Mouse (Mus musculus) urinary bladder, postnatal 10 days (tissue): ENCODE measurements around the gene Ctsa.
A peak's percentile ranks its signal among the peaks of the same experiment; 100 is the strongest.
"Not testable (repeated sequence)": the region's sequence is repeated elsewhere in the genome, so short reads cannot be mapped to it uniquely, and the experiment has no call there.

Experiments used
- DNase-seq: peaks from one replicate; pipeline ENCODE4 v3.0.0; 2022; ENCODE audit warnings: low spot score

The Ctsa gene

DNA sequence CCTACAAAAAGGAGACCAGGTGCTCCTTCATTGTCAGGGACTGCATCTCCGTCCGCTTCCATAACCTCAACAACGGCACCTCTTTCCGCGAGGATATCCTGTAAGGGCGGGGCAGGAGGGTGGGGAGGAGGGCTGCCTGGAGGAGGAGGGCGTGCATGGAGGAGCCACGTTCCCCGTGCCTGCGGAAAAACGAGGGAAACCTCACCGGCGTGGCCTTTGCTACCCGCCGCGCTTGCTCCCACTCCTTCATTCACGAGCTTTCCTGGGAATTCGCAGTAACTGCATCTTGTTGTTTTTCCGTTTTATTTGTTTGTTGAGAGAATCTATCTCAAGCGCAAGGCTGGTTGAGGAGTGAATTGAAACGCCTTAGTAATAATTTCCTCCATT lies 27.3 kb upstream of the Ctsa start:
- no peak for DNase-seq

- DNase-seq = no peak
Observed at GRCm38 (mm10) chr2:164806614-164807013, 26.1 kb upstream of the Ctsa start.

GRCm38 (mm10) chr2:164813557-164813956 lies 19.1 kb upstream of the Ctsa start:
- no peak for DNase-seq

DNA sequence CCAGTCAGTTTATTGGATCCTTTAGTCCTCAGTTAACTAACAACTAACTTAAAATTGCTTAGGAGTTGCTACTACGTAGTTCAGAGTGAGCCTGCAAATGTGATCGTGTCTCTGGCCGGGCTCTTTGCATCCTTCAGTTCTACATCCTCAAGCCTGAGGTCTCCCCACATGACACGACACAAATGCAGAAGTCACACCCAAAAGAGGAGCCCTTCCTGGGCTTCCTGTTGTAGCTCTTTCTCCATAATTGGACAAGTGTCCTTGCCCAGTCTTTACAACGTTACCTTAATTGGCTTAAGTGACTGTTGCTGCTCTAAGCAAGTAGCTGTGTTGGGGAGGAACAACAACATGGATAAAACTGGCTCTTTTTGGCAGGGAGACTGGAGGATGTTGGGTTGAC lies 17.3 kb upstream of the Ctsa start:
- no peak for DNase-seq

DNA sequence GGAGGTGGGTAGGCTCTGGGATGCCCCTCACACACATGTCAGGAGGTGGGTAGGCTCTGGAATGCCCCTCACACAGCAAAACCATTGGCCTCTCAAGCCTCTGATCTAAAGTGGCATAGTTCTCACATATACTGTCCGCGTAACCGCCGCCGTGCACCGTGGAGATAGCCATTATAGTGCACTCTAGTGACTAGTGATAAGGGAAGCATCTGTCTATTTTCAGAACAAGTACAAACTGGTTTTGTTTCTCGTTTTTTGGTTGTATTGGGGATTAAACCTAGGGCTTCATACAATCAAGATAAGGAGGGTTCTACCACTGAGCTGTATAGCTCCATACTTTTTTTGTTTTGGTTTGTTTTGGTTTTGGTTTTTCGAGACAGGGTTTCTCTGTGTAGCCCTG lies 16.9 kb upstream of the Ctsa start:
- no peak for DNase-seq

DNA sequence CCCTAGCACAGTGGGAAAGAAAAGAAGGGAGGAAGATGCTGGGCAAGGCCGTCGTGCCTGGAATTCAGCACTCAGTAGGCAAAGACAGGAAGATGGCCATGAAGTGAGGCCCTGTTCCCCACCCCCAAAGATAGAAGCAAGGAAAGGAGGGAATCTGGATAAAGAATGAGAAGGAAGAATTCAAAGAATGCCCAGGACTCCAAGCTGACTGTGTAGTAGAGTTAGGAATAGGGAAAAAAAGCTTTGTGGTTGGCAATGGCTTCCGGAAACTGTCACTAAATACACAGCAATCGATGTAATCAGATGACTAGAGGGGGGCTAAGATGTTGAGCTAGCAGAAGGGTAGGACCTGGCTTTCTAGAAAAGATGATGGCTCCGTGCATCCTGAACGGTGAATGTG lies 15.5 kb upstream of the Ctsa start:
- no peak for DNase-seq

DNA sequence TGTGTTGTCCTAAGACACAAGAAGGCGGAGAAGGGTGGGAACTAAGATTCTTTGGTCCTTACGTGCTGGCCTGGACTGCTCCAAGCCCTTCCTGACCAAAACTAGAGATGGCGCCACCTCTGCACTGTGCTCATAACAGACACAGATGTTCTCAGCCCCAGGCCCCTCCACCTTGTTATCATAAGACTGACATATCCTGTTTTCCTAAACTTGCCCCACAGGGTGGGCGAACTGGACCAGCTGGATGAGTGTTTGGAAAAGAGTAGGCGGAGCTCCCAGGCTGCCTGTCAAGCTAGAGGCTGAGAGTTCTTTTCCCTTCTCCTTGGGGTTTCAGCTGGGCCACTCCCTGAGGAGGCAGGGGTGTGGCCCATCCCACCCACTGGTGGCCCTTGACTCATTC lies 15.0 kb upstream of the Ctsa start:
- no peak for DNase-seq

DNA sequence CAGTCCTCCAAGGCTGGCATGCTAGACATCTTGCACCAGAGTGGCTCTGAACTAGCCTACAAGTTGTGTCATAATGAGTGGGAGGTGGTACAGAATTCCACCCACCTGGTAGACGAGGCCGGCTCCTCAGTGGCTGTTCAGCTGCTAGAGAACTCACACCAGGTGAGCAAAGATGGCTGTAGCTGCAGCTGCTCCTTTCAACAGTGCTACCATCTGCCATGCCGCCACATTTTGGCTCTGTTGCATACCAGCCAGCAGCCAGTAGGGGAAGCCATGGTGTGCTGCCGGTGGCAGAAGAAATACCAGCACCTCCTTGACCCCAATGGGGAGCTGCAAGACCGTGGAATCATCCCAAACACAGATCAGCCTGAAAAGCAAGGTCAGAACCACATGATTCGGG lies 11.6 kb upstream of the Ctsa start:
- DNase-seq = no peak

DNA sequence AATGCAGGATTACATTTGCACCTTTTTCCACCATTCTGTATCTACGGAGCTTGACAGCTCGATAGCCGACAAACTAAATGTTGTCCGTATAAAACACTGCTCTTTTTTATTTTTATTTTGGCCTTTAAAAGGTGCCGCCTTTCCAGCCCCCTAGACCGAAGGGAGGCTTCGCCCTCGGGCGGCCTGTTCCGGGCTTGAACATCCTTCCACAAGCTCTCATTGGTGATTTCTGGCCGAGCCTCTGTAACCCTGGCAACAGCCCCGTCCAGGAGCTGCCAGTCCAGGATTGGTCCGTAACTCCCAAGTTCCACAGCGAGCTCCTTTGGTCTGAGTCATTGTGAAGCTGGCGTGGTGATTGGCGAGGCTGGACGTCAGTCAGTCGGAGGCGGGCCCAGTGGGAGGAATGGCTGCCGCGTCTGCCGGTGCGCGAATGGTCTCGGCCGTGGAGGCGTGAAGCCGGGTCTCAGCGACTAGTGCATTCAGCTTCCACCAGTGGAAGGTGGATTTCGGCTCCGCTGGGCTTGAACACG lies 10.0 kb upstream of the Ctsa start, which contains the start of gene Zswim1:
Zswim1 (plus strand) TSS at position 51 of the 530 bp plus-strand sequence.
- peak; percentile 100 for DNase-seq

DNA sequence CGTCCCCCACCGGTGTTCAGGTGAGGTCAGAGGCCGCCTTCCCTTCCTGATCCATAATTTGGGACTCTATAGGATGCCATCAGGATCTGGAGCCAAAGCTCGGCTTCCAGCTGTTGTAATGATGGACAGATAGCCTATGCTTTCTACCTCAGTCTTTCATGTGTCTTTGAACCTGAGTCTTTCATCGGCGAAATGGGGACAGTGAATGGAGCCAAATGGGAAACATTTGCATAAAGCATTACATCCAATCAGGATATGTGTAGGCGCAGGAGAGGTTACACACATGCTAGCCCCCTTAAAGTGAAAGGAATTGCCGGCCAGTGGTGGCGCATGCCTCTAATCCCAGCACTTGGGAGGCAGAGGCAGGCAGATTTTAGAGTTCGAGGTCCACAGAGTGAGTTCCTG lies 9.5 kb upstream of the Ctsa start:
- no peak for DNase-seq

DNA sequence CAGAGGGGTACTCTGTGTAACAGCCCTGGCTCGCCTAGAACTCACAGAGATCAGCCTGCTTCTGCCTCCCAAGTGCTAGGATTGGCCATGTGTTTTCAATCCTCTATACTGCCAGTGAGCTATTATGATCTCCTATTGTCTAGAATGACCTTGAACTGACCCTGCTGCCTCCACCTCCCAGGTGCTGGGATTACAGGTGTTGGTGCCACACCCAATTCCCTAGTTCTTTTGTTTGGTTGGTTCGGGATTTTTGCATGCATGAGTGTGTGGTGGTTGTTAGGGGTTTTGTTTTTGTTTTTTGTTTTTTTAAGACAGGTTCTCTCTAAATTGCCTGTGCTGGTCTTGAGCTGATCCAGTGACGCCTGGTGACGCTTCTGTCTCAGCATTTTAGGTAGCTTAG lies 8.7 kb upstream of the Ctsa start:
- no peak for DNase-seq

- no peak for DNase-seq
Observed at GRCm38 (mm10) chr2:164825521-164825920, 7.2 kb upstream of the Ctsa start.

DNA sequence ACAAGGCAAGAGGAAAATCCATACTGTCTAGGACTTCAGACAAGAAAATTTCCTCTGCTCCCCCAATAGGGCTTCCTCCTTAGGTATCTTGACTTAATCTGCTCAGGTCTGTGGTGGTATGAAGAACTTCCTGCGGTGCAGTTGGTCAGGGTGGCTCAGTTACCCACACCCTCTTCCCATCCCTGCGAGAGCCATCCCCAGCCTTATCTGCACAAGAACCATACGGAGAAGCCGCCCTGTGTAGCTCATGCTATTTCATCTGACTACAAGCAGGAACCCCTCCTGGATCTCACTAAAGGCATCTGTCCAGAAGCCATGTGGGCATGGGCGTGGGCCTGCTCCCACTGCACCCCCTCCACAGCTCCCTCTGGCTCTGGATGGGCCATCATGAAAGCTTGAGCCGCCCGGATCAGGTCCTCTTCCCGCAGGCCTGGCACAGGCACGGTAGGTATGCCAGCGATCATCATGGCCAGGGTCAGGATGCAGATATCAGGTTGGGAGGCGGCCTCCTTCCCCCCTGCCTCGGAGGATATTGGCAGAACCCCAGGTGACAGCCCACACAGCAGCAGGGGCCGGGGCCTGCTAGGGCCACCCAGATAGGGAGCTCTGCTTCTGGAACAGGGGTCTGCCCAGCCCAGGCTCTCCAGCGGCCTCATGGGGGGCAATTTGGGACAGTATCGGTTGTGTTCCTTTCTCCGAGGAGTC lies 5.4 kb upstream of the Ctsa start:
- no peak for DNase-seq

DNA sequence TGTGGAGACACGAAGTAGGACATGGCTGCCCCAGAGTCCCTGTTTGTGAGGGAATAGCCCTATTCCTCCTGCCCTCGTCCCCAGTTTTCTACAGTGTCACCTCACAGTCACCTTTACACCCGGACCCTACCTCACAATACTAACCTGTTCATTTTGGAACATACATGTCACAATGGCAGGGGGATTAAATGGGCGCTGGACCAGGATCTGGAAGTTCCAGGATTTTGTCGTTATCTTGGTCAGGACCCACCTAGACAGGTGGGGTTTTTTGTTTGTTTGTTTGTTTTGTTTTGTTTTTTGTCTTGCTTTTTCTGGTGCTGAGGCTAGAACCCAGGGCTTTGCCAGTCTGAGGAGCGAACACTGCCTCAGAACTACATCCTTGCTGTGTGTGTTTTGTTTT lies 4.2 kb upstream of the Ctsa start, which contains the start of gene Spata25:
Spata25 (minus strand) TSS at position 101 of the 400 bp plus-strand sequence.
- DNase-seq = no peak

DNA sequence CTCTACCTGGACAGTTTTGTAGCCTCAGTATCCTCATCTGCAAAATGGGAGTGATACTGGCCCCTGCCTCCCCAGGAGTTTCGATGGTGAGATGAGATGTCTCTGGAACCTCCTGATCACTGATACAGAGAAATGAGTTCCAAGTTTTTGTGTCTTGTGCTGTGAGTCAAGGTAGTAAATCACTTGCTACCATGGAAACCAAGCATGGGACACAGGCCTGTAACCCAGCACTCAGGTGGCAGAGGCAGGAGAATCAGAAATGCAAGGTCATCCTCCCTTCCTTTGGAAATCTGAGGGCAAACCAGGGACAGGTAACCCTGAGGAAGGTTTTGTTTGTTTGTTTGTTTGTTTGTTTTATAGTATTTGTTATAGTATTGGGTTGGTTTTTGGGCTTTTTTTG lies 3.6 kb upstream of the Ctsa start:
- DNase-seq = no peak

DNA sequence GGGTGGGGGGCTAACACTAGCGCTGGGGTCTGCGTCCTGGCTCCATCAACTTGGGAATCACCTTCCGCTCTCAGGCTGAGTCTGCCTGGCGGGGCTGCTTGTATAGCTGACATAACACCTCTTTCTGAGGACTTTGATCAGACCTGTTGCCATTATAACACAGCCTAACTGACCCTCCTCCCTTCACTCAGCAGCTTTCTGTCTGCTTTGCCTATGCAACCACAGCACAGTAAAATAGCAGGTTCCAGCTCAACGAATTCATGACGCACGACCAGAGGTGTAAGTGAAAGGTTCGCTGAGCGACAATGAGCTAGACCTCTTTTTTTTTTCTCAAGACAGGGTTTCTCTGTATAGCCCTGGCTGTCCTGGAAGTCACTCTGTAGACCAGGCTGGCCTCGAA lies 1.6 kb upstream of the Ctsa start:
- no peak for DNase-seq

DNA sequence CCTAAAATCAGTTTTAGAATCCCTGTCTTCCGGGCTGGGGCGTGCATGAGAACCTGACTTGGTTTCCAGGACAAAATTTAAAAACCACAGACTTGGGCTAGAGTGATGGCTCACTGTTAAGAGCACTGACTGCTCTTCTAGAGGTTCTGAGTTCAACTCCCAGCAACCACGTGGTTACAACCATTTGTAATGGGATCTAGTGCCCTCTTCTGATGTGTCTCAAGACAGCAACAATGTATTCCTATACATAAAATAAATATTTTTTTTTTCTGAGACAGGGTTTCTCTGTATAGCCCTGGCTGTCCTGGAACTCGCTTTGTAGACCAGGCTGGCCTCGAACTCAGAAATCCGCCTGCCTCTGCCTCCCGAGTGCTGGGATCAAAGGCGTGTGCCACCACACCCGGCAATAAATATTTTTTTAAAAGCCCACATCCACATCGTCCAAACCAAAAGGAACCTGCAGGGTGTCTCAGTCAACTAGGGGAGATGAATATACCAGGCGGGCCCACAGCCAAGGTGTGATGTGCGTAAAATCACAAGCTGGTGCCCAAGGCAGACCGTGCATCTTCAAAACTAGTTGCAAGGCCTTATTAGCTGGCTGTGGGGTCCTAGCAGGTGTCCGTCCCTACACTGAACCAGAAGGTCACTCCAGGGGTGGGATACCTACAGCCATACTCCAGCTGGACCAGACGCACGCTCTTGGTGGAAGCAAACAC lies 483 bp upstream of the Ctsa start:
- DNase-seq = no peak

- peak; percentile 71 for DNase-seq
Observed at GRCm38 (mm10) chr2:164833314-164833959, 764 bp downstream of the Ctsa start, which contains the start of gene Neurl2. TSS of gene Neurl2 (minus strand) at chr2:164833456.

DNA sequence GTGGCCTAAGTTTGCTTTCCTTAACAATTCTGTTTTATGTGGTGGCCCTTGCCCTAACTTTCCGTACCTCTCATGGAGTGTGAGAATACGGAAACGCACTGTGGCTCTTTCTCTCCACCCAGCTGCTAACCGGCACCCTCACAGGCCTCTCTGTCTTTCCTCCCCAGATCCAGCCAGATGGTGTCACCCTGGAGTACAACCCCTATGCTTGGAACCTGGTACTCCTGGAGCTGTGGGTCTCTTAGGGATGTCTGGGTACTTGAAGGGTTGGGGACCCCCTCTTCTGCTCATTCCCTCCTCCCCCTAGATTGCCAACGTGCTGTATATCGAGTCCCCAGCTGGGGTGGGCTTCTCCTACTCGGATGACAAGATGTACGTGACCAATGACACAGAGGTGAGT lies 1.9 kb downstream of the Ctsa start:
- DNase-seq = no peak

GRCm38 (mm10) chr2:164835164-164835563 lies 2.5 kb downstream of the Ctsa start:
- DNase-seq = no peak

DNA sequence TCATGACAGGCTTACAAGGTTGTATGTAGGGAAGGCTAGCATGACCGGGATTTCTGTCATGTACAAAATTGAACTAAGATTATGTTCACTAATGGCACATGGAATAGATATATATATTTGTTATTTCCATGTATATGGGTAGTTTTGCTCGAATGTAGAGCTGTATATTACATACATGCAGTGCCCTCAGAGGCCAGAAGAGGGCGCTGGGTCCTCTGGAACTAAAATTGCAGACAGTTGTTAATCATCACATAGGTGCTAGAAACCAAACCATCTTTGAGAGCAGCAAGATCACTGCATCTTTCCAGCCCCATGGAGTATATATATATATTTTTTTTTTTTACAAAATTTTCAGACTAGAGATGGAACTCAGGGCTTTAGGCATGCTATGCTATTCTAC lies 13.1 kb downstream of the Ctsa start:
- DNase-seq = no peak

GRCm38 (mm10) chr2:164850061-164850460 lies 17.4 kb downstream of the Ctsa start:
- DNase-seq = no peak

- DNase-seq = not testable (repeated sequence)
Observed at GRCm38 (mm10) chr2:164855572-164855971, 22.9 kb downstream of the Ctsa start.
